Mouse (Mus musculus) activated CD4-positive, CD25-positive, alpha-beta regulatory T cell, adult 4 months (primary cell): Measurements from ENCODE around the gene Tcp11l2. TPM values are rescaled to one million over a fixed set of nuclear protein-coding genes. Genes with fewer than 3 reads are reported as not detected.
A peak's percentile ranks its signal among the peaks of the same experiment; 100 is the strongest.

Experiments used
- ATAC-seq: one replicate; pipeline ENCODE4 v1.8.0; 2017
- polyA plus RNA-seq, 2 experiments: library from polyadenylated mRNA; unstranded; fragments of 100-300 nt; shearing (Covaris generic); gene quantifications; one replicate each; pipeline ENCODE4 v1.2.1; 2017

The Tcp11l2 gene
- polyA plus RNA-seq = 100 to 1,000 TPM; 168 to 171 TPM

DNA sequence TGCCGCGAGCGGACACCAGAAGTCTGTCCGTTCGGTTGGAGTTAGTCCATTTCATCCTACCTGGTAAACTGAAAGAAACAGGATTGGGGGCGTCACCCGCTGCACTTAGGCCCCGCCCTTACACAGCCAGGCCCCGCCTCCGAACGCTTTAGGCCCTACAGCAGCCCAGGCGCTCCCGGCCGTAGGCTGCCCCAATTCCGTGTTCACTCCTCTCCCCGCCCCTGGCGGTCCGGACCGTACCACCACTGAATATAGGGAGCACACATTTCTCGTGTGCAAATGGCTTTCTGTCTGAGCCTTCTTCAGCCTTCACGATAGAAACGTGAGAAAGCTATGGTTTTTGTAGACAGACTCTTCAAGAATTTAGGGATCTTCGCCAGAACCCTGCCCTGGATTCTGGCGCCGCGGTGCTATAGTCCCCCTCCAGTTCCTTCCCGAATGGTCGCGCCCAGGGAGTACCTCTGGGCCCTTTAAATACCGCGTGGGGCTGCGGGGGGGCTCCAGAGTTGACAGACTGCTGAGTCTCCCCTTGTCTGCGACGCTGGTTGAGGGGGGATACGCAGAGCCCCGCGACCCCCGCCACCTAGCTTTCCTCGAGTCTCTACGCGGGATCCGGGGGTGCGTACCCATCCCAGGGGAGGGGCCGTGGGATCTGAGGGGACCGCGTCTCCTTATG lies at the start of gene Tcp11l2:
TSS of gene Tcp11l2 (plus strand) at position 232 of the 676 bp plus-strand sequence.
- ATAC-seq = peak; percentile 85

DNA sequence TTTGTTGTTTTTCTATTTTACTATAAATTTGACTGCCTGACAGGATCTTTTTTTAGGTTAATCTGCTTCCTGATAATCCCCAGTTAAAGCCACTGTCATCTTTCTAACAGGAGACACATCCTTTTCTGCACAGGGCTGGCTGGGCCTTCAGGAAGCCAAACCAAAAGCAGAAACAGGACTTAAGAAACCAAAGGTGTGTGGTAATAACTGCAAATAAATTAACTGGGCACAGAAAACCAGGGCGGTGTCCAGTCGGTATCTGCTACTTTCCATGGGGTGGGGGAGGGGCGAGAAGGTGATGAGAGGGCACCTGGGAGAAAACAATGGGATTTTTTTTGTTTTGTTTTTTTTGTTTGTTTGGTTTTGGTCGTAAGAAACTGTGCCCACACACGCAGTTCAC lies 49.4 kb upstream of the Tcp11l2 start:
- ATAC-seq = no peak

DNA sequence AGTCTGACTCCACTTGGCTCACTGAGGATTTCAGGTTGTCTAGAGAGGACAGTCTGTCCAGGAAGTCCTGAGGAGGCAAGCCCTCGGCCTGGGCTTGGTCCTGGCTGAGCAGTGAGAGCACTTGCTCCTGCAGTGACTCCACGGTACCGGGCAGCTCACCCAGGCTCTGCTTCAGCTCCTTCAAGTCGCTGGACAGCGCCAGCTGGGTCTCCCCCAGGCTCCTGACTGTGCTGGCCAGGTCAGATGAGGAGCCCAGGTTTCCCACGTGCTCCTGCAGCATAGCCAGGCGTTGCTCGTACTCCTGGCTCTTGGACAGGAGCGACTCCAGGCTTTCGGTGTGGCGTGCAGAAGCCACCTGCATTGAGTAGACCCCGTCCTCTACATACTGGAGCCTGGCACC lies 48.8 kb upstream of the Tcp11l2 start:
- ATAC-seq = no peak

DNA sequence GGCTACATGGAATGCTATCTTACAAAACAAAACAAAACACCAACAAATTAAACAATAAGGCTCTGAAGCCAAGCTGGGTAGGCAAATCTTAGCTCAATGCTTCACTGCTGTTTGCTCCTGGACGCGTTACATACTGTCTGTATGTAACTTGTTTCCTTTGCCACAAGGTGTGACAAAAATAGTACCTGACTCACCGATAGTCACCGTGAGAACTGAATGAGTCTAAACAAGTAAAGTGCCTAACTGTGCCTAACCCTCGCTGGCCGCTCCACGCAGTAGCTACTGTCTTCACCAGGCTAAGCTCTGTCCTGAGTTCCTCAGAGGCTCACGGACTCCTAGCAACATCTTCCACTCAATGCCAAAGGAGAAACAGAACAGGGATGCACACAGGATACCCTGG lies 46.0 kb upstream of the Tcp11l2 start:
- ATAC-seq = no peak

DNA sequence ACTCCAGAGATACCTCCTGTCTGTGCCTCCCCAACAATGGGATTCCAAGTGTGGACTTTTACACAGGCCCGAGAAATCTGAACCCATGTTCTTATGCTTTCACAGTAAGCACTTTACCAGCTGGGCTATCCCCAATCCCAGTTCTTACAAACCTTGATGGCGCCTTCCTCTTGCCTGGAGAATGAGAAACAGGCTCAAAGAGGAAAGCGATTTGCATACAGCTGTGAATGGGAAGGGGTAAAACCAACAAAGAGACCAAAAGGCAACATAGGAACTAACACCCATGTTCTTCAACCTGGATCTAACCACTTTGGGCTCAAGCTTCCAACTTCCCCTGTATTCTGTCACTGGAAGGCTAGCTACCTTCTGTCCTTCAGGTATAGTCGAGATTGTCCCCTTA lies 44.9 kb upstream of the Tcp11l2 start:
- ATAC-seq = no peak

DNA sequence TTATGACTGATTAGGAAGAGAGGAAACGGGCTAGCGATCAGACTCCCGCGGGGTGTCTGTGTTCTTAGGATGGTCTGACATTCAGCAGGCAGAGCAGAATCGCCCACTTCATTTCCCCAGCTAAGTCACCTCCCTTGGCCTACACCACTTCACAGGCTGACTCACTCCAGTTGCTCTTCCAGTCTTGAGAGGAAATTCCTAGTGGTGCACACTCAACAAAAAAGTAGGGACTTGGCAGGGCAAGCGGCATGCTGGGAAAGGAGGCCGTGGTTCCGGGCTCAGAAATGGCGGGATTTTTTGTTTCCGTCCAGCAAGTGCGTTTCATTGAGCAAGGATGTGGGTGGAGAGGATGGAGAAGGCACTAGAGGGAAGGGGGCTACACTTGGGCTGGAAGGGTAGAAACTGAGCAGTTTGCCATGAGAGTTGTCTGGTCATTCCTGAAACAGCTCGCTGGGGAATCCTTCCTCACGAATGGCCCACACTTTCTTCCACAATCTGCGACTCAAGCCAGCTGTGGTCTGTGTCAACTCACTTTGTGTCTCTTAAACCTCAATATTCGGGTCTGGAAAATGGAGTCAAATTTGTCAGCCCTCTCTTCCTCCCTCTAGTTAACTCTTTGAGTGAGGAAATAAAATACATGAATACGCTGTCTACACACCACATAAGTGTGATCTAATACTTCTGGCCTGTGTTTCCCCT lies 44.1 kb upstream of the Tcp11l2 start:
- no peak for ATAC-seq

DNA sequence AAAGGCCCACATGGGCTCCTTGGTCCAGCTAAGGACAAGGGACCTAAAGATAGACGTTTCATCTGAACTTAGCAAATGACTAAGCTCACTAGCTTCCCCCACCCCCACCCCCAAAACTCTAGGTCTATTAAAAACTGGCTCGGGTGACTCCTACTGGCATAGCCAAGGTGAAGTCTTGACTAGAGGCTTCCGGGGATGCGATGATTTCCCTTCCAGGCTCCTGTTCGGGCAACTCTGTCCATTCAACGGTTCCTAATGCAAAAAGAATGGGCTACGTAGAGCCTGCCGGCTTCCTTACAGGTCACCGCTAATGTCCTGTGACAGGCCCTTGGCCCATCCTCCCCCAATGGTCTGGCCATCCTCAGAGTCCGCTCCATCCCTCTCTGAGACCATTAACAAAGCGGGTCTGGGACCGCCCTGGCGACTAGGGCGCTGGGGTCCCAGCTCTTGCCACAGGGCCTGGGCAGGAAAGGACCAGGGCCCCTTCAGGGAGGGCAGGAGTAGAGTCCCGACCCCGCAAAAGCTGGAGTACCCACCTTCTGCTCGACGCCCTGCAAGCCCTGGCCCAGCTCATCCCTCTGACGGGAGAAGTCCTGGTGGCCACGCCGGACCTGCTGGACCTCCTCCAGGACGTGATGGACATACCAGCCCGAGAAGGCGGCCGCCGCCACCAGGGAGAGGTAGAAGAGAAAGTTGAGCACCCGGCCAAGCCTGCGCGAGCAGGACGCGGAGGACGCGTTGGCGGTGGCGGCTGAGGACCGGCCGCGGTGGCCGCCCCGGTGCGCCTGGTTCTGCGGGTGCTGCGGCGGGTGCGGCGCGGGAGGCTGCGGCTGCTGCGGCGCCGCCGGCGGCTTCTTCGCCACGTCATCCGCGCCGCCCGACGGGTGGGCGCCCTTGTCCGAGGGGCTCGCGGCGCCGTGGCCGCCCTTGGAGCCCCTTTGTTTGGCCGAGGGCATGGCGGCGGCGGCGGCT lies 43.2 kb upstream of the Tcp11l2 start:
- no peak for ATAC-seq

DNA sequence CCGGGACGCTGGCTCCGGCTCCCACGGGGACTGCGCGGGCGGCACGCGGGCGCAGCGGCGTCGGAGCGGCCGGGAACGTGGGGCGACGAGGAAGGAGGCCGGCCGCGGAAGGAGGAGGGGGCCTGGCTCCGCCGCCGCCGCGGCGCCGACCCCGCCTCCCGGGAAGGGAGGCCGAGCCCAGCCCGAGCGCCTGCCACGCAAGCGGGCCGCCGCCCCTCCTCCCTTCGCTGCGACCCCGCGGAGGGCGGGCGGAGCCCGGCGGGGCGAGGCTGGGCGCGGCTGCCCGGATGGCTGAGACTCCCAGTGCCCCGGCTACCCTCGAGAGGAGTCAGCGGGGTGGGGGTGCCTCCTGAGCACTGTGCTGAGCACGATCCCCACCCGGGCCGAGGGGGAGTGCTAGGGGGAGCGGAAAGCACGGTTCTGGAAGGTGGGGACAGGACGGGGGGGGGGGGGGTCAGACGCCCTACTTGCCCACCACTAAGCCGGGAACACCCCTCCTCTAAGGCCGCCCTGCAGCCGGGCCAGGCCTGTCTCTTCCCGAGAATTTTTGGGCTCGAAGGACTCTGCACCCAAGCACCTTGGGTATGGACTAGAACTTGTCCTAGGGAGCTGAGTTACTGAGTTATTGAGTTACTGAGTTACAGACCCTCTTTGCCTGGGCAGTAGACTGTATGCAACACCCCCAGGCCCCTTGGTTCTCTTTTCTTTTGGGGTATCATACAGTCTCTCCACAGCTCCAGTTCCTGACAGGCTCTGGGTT lies 42.3 kb upstream of the Tcp11l2 start, which contains the start of gene Ckap4:
TSS of gene Ckap4 (minus strand) at position 151 of the 760 bp plus-strand sequence.
- ATAC-seq = peak; percentile 46

DNA sequence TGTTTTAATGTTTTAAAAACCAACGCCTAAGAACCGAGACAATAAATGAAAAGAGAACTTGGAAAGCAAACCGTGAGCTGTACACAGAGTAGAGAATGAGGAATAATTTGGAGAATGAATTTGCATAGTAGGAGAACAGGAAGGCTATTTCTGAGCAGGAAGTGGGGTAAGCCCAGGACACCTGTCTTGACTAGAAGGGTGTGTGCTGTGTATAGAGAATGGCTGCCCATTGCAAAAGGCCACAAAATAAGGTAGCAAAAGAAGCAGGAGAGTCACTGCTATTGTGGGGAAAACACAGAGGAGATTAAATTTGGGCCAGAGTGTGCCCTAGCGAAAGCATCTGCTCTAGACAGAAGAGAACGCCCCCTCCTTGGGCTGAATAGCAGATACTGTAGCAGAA lies 41.0 kb upstream of the Tcp11l2 start:
- no peak for ATAC-seq

DNA sequence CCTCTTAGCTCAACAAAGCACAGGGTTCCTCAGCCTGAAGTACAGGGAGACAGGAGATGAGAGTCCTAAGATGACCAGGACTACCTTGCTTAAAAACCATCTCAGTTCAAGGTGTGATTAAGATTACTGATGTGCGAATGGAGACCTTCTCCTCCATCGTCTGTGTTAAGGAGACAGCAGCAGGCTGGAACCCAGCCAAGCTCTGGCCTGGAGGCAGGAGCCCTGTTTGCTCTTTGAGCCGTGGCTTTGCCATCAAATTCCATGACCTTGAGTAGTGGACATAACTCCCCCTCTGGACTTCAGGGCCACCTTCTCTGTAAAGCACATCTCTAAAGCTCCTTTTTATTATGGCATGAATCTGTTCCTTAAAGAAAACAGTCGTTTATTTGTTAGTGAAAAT lies 40.6 kb upstream of the Tcp11l2 start:
- no peak for ATAC-seq

DNA sequence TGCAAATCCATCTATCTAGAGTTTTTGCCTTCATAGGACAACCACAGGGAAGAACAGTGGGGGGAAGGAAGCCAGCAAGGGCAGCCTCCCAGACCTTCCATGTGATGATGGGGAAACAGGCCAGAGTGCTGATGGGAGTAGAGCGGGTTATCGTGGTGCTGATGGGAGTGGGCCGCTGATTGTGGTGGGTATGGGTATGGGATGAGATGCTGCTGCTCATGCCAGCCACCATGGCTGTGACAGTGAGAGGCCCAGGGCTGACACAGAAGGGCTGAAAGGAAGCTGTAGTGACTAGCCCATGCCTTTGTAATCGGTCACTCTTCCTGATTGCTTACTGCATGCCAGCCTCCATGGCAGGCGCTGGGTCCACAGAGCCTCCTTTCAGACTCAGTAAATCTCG lies 36.8 kb upstream of the Tcp11l2 start:
- no peak for ATAC-seq

DNA sequence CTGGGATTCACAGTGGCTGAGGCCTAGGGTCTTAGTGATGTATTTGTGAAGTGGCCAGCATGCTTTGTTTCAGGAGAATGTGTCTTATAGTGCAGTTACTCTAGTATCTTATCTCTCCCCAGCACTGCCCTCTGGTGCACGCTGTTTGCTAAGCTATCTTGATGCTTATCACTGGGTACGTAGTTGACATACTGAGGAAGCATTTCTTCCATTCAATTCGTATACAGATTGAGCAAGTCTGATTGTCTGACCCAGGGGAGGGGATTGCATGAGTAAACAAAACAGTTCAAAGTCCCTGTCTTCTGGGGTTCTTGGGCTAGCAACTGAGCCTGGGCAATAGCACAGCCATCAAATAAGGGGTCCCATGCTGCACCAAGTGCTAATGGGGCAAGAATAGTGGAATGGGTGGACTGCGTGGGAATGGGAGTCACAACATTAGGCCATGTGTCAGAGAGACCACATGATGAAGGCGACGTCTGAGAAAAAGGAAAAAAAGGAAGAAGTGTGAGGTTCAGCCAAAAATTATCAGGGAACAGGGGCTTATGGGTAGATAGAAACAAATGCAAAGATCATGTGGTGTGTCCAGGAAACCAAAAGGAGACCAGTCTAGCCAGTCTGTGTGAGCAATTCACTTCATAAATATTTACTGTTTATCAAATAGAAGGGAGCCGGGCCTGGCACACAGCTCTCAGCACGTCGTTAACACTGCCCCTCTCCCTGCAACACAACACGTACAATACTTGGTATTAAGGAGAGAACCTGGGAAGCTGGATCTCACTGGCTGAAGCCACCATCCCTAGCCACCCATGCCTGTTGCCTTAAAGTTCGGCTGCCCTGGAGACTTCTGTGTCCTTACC lies 33.4 kb upstream of the Tcp11l2 start:
- ATAC-seq = no peak

DNA sequence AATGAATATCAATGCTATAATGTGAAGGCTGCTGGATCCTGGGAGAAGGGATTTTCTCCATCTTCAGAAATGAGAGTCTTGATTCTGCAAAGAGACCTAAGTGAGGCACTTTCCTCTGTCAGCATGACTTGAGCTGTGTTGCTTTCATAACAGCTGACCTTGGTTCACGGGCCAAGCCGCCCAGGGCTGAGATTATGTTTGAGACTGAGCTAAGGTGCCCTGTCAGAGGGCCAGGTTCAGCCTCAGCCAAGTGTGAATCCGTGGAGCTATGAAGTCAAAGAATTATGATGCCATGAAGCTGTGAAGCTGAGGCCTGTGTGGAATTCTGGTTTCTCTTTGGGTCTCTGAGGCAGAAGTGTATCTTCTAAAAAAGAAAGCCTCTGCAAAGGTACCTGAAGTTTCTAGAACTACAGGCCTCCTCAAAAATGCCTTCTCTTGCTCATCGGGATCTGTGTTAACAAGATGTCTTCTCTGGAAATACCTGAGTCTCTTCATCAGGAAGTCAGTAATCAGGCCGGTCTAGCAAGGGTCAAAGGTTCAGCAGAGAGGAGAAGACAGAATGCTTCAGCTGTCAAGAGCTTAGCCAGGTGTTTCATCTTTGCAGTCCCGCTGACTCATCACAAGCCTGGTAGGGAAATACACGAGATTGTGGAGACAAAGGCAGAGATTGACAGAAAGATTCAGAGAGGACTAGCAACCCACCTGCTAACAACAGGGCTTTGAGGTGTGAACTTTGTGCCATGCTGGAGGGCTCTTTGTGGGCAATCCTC lies 31.4 kb upstream of the Tcp11l2 start:
- no peak for ATAC-seq

DNA sequence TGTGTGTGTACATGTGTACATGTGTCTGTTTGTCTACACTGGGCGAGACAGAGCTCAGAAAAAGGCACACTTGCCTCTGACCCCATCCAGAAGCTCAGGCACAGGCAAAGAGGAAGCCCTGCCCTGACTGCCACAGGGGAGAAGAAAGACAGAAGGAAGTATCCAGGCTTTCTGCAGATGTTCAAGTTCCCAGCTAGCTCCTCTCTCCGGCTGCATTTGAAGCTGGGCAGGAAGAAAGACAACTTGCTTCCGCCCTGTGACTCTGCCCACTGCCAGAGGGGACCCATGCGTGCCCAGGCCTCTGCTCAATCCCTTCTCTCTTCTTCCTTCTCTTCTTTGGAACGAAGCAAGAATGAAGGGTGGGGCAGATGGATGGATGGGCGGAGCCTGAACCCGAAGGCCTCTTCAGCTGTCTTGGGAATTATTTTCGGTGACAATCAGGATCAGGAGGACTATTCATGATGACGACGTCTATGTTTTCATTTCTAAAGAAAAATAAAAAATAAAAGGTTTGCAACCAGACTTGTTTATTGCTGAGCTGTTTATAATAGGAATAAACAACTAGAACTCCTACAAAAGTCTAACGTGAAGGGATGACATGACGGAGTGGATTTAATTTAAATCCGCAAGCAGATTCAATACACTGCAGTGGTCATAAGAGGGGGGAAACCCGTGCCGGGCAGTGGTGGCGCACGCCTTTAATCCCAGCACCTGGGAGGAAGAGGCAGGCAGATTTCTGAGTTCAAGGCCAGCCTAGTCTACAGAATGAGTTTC lies 27.1 kb upstream of the Tcp11l2 start:
- ATAC-seq = no peak

DNA sequence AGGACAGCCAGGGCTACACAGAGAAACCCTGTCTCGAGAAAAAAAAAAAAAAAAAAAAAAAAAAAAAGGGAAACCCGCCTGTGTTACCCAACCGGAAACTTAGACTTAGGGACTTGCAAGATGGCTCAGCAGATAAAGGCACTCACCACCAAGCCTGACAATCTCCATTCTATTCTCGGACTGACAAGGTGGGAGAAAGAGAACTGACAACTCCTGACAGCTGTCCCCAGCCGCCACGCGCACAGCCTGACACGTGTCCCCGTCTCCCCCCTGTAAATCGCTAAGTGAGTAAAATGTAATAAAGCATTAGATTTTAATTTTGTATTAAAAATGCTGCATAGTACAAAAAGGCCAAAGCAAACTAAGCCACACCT lies 26.5 kb upstream of the Tcp11l2 start:
- ATAC-seq = no peak

DNA sequence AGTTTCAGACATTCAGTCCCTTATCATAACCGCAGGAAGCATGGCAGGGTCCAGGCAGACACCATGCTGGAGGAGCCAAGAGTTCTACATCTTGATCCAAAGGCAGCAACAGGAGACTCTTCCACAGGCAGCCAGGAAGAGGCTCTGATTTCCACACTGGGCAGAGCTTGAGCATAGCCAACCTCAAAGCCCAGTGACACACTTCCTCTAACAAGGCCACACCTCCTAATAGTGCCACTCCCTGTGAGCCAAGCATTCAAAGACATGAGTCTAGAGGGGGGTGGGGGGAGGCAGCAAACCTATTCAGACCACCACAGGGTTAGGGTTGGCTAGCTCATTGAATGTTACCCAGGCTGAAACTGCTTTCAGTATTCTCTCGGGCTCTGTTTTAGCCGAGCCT lies 24.6 kb upstream of the Tcp11l2 start:
- no peak for ATAC-seq

DNA sequence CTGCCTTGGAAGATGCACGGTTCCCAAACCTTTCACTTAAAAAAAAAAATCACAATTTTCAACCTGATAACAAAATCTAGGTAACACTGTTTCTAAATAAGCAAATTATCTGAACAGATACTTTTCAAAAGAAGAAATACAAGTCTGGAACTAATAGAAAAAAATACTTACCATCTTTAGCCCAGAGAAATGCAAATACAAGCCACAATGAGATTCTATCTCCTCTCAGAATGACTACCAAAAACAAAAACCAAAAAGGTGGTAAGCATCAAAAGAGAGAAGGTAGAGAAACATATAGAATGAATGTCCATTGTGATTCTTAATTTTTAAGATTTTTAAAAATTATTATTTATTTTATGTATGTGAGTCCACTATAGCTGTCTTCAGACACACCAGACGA lies 23.9 kb upstream of the Tcp11l2 start:
- no peak for ATAC-seq

DNA sequence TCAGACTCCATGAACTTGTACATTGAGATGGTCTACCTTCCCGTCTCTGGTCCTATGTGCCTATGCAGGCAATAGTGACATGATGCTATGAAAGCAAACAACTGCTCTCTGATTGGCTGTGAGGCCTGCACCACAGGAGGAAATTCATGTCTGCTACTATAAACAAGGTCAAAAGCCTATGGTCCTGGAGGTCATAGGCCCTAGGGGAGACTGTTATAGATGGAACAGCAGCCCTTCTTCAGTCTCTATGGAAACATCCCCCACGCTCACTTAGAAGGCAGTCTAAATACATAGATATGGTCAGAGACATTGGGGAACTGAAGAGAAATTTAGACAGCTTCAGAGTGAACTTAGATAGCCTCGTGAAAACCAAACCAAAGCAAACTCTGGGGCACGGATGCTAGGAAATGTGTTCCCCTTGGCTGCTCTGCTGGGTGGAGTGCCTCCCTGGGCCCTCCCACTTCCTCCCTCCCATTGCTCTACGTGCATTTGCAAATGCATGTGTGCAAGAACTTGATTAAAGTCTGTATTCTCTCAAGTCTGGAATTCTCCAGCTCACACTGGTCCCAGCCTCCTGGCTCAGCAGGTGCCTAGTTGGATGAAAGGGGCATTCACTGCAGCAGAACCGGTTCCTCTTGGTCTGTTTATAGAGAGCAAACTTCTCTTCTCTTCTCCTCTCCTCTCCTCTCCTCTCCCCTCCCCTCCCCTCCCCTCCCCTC lies 22.0 kb upstream of the Tcp11l2 start:
- ATAC-seq = no peak

DNA sequence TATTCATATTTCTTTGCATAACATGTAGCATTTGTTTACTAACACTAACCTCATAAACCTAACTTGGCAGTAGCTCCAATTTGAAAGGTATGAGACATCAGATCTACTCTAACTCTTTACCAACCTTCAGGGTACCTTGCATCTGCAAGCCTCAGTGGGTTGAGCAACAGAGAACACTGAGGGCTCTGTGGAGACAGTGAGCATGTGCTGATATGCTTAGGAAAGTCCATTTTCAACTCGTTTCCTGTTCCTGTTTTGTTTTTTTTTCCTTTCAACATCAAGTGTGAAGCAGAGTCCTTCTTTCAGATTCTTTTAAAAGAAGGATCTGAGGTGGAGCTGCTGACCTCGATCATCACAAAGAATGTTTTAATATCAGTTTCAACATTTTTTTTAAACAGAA lies 20.3 kb upstream of the Tcp11l2 start:
- ATAC-seq = no peak
